Mouse (Mus musculus): ENCODE data around the gene Klhl42.

Gene Klhl42

DNA sequence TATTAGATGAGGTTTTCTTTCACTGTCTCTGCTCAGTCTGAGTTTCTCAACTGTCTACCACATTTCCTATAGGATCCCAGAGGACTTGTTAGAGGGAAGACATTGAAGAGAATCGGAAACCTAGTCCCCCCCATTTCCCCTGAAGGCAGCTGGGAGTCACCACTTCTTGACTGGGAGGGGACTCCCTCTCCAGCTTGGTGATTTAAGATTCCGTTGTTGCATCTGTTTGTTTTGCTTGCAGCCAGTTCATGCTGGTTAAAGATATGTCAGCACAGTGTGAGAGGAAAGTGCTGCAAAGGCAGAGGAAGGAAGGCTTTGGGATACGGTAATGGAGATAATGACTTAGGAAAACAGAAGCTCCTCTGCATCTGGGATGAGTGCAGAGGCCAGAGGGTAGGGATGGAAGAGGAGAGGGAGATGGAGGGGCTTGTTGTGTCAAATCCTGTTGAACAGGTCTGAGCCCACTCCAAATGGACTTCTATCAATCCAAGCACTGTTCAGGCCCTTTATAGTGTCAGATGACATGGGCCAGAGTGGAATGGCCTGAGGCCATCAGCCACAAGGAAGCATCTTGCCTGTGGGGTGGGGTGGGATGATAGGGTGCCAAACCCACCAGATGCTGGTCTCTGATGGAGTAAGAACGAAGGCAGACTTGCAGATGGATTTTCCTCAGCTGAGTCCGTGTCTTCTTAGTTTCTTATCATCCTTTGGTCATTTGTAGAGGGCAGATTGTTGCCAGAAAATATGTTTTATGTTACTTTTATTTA lies 70.8 kb downstream of the Klhl42 start:
- no peak for DNase-seq
